Mouse (Mus musculus) splenic B cell, adult 2 months (primary cell): ENCODE measurements at regions not wholly inside any gene's neighbourhood (a gene's known extent, or its start where the extent isn't known, plus 50 kb on each side); places are given as distances from the start of the nearest gene placed in this dataset.
"Not testable (repeated sequence)": the region's sequence is repeated elsewhere in the genome, so short reads cannot be mapped to it uniquely, and the experiment has no call there.

Experiments used
- DNase-seq: peaks from one replicate; pipeline ENCODE4 v3.0.0-alpha.2; 2011; ENCODE audit warnings: low read depth, low spot score
- H3K27me3 ChIP-seq: 2 replicates; pipeline ENCODE4 v1.6.1; 2012; ENCODE audit warnings: mild to moderate bottlenecking, low read length, moderate library complexity, mixed read lengths; ENCODE audit not compliant: control insufficient read depth, poor library complexity, insufficient read depth, severe bottlenecking
- H3K36me3 ChIP-seq: 2 replicates; pipeline ENCODE4 v1.6.1; 2012; ENCODE audit warnings: mild to moderate bottlenecking, low read length, moderate library complexity, mixed read lengths; ENCODE audit not compliant: control insufficient read depth, poor library complexity, insufficient read depth, severe bottlenecking

GRCm38 (mm10) chr14:87215099-87215498, 74.1 kb upstream of the Diaph3 start:
- DNase-seq = peak; percentile 11
- no peaks in the 10 kb centered on the region for H3K36me3 ChIP-seq
- H3K27me3 ChIP-seq = no peaks in the 10 kb centered on the region

- Histone ChIP-seq H3K36me3 (no peaks in the 10 kb centered on the region), H3K27me3 (no peaks in the 10 kb centered on the region)
- DNase-seq = no peak
These were observed 76.0 kb upstream of the Diaph3 start for GRCm38 (mm10) chr14:87217042-87217441.

GRCm38 (mm10) chr14:87219975-87220374, 78.9 kb upstream of the Diaph3 start:
- H3K36me3 ChIP-seq = no peaks in the 10 kb centered on the region
- H3K27me3 ChIP-seq = no peaks in the 10 kb centered on the region
- DNase-seq = no peak

- no peak for DNase-seq
- no peaks in the 10 kb centered on the region for H3K36me3 ChIP-seq
- H3K27me3 ChIP-seq = no peaks in the 10 kb centered on the region
These were observed 83.8 kb upstream of the Diaph3 start for GRCm38 (mm10) chr14:87224870-87225269.

- Histone ChIP-seq H3K27me3 (peaks cover 1% of the 10 kb centered on the region; the same call in 1 of the 2 replicates), H3K36me3 (no peaks in the 10 kb centered on the region)
- no peak for DNase-seq
These were observed 108.2 kb upstream of the Diaph3 start for GRCm38 (mm10) chr14:87249258-87249657.

GRCm38 (mm10) chr14:87255484-87256208, 114.6 kb upstream of the Diaph3 start:
- H3K27me3 ChIP-seq = no peaks in the 10 kb centered on the region
- no peak for DNase-seq
- no peaks in the 10 kb centered on the region for H3K36me3 ChIP-seq

- no peaks in the 10 kb centered on the region for H3K36me3 ChIP-seq
- H3K27me3 ChIP-seq = no peaks in the 10 kb centered on the region
- DNase-seq = no peak
These were observed 120.7 kb upstream of the Diaph3 start for GRCm38 (mm10) chr14:87261726-87262125.

- no peaks in the 10 kb centered on the region for H3K27me3 ChIP-seq
- no peaks in the 10 kb centered on the region for H3K36me3 ChIP-seq
- DNase-seq = no peak
These were observed 123.8 kb upstream of the Diaph3 start for GRCm38 (mm10) chr14:87264826-87265225.

- no peak for DNase-seq
- no peaks in the 10 kb centered on the region for H3K27me3 ChIP-seq
- no peaks in the 10 kb centered on the region for H3K36me3 ChIP-seq
These were observed 125.3 kb upstream of the Diaph3 start for GRCm38 (mm10) chr14:87266309-87266708.

GRCm38 (mm10) chr14:87289266-87289665, 127.2 kb upstream of the Tdrd3 start:
- not testable (repeated sequence) for H3K36me3 ChIP-seq, DNase-seq, H3K27me3 ChIP-seq

GRCm38 (mm10) chr14:87289708-87290243, 126.7 kb upstream of the Tdrd3 start:
- Histone ChIP-seq H3K36me3 (no peaks in the 10 kb centered on the region), H3K27me3 (no peaks in the 10 kb centered on the region)
- no peak for DNase-seq

GRCm38 (mm10) chr14:87295206-87295605, 121.2 kb upstream of the Tdrd3 start:
- no peaks in the 10 kb centered on the region for H3K27me3 ChIP-seq
- no peaks in the 10 kb centered on the region for H3K36me3 ChIP-seq
- no peak for DNase-seq

- DNase-seq = no peak
- Histone ChIP-seq H3K27me3 (no peaks in the 10 kb centered on the region), H3K36me3 (no peaks in the 10 kb centered on the region)
These were observed 119.3 kb upstream of the Tdrd3 start for GRCm38 (mm10) chr14:87297160-87297559.

GRCm38 (mm10) chr14:87300838-87301237, 115.6 kb upstream of the Tdrd3 start:
- Histone ChIP-seq H3K27me3 (no peaks in the 10 kb centered on the region), H3K36me3 (no peaks in the 10 kb centered on the region)
- no peak for DNase-seq

- no peaks in the 10 kb centered on the region for H3K27me3 ChIP-seq
- DNase-seq = no peak
- no peaks in the 10 kb centered on the region for H3K36me3 ChIP-seq
These were observed 114.9 kb upstream of the Tdrd3 start for GRCm38 (mm10) chr14:87301564-87301963.

GRCm38 (mm10) chr14:87305481-87305880, 111.0 kb upstream of the Tdrd3 start:
- DNase-seq = no peak
- Histone ChIP-seq H3K27me3 (no peaks in the 10 kb centered on the region), H3K36me3 (no peaks in the 10 kb centered on the region)
